Mouse (Mus musculus) left cerebral cortex, postnatal 25 days (tissue): ENCODE measurements around the gene Olfr539. TPM values are rescaled to one million over a fixed set of nuclear protein-coding genes. Genes with fewer than 3 reads are reported as not detected.
"Not testable (repeated sequence)": the region's sequence is repeated elsewhere in the genome, so short reads cannot be mapped to it uniquely, and the experiment has no call there.

ENCODE experiments used
- DNase-seq, 2 experiments: peaks; one replicate each; pipeline ENCODE4 v3.0.0; 2022; ENCODE audit warnings: low spot score in 2 of 2, mixed read lengths in 1 of 2
- intact Hi-C: fragments of 180-260 bp; cut with DNase I; formaldehyde crosslinking; loops from one replicate; pipeline ENCODE4 v1.15.1; 2025
- total RNA-seq, 2 experiments: library from RNA; stranded (reverse); gene quantifications; 2 replicates each; pipeline ENCODE4 v1.2.3; 2021

Olfr539 gene
- total RNA-seq = under 1 TPM; 0.05 to 0.07 TPM

DNA sequence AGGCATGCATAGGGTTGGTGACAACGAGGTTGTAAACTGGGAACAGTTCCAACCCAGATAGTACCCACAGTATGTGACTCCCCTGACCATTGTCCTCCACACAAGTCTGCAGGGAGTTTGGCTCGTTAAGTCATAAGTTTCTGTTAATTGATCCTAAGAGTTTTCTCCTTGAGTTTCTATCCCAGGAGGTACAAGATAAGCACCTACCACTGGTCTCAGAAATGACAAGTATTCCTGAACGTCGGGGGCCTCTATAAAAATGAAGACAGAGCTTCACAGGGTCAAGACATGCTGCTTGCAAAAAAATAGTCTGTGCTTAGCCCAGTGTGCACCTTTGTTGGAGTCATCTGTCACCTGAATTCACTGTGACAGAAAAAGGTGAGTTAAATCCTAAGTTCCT is at the start of gene Olfr539:
Gene Olfr539, plus strand, starts transcription at position 301 of the 400 bp plus-strand sequence.
- DNase-seq = no peak
- intact Hi-C loops = no loop called here

DNA sequence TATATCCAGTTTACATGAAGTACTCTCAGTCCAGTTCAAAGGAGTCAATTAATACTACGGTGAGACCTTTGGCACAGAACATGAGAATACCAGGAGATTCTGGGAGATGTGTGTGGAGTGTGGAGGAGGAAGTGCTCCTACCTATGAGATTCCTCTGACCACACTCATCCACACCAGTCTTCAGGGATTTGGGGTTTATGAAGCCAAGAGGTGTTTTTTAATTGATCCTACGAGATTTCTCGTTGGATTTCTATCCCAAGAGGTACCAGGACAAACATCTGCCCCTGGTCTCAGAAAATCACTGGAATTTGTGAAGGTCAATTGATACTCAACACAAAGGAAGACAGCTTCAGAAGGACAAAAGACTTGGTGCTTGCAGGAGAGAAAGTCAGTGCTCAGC is 31.1 kb upstream of the Olfr539 start, which contains the start of gene Olfr61:
Gene Olfr61, plus strand, starts transcription at position 301 of the 400 bp plus-strand sequence.
- DNase-seq, intact Hi-C loops: not testable (repeated sequence)

DNA sequence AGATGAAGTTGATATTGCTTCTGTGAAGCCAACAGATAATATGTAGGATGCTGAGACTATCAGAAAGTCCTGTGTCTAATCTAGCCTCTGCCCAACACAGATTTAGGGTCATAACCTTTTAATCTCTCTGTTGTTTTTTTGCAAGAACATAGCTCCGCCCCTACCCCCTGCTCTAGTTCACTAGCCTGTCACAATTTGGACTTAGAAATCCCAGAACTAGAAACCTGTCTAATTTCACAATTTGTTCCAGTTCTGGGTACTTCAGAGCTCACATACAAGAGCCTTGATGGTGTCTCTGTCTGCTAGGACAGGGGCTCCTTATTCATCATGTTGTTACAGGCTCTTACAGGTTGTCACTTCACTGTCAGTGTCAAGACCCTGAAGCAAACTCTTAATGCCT is 29.2 kb upstream of the Olfr539 start:
- intact Hi-C loops = no loop called here
- DNase-seq = no peak

DNA sequence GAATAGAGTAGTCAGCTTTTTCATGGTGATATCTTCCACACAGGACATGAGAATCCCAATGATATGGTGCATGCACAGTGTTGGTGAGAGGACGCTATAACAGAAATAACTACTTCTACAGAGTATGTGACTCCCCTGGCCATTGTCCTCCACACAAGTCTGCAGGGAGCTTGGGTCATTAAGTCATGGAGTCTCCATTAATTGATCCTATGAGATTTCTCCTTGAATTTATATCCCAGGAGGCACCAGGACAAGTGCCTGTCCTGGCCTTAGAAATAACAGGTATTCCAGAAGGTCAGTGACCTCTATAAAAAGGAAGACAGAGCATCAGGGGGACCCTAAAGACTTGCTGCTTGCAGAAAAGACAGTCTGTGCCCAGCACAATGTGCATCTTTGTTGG is 13.6 kb upstream of the Olfr539 start, which contains the start of gene Olfr53:
Gene Olfr53, plus strand, starts transcription at position 301 of the 400 bp plus-strand sequence.
- intact Hi-C loops = no loop called here
- DNase-seq = no peak

DNA sequence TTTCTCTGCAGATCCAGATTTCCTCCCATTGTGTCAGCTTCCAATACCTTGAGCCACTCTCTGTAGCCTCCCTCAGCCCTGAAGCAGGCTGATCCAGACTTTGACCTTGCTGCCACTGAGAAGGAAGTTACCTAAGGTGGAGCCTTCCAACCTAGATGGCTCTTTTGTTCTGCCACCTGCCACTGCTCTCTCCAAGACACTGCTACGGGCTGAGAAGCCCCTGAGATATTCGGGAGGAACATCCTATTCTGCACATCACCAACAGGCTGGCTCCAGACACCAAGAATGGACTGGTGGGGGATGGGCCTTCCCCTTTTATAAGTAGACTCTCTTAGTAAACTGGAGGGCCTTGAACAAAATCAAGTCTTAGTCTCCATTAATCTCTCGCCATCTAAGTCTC is 11.0 kb downstream of the Olfr539 start:
- intact Hi-C loops, DNase-seq: not testable (repeated sequence)

DNA sequence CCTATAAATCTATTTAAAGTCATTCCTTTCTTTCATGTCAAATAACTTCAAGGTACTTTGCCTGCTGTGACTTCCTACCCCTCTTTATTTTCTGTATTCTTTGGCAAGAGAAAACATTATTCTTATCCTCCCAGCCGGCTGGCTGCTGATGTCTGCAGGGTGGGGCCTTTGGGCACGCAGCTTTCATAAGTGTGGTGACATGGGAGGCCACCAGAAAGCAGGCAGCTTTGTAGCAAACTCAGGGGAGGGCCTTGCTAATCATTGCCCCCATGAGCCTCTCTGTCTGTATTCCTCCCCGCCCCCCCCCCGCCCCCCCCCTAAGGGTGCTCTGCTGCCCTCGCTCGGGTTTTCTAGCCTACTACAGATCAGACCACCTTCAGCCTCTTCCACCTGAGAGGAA is 16.1 kb downstream of the Olfr539 start:
- DNase-seq = no peak
- intact Hi-C loops = no loop called here

DNA sequence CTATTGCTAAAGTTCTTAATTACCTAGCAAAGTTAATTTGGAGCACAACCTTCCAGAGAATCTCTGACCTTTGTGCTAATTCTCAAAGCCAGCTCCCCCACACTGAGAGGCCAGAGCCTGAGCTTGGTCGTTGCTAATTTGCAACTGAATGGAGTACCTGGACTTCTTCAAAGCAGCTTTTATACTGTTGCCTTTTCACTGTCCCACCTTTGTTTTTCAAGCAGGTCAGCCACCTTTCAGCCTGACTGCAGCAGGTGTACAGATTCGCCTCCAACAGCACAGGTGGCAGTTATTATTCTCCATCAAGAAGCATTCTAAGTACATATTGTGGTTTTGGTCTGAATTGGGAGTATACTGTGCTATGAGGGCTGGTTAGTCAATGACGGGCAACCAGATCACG is 19.9 kb downstream of the Olfr539 start:
- DNase-seq, intact Hi-C loops: not testable (repeated sequence)

DNA sequence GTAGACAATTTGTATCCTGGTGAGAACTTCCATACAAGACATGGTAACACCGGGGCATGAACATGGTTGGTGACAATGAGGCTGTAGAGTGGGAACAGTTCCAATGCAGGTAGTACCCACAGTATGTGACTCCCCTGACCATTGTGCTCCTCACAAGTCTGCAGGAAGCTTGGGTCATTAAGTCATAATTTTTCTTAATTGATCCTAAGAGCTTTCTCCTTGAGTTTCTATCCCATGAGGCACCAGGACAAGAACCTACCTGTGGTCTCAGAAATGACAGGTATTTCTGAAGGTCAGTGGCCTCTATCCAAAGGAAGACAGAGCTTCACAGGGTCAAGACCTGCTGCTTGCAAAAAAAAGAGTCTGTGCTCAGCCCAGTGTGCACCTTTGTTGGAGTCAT is 21.9 kb downstream of the Olfr539 start, which contains the start of gene Olfr45:
Gene Olfr45, plus strand, starts transcription at position 301 of the 400 bp plus-strand sequence.
- intact Hi-C loops = no loop called here
- DNase-seq = no peak

DNA sequence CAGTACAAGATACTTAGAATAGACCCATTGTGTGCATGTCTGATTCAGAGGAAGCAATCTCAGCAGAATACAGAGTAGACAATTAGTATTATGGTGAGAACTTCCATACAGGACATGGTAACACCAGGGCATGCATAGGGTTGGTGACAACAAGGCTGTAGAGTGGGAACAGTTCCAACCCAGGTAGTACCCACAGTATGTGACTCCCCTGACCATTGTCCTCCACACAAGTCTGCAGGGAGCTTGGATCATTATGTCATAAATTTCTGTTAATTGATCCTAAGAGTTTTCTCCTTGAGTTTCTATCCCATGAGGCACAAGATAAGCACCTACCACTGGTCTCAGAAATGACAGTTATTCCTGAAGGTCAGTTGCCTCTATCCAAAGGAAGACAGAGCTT is 37.2 kb downstream of the Olfr539 start, which contains the start of gene Olfr541:
Gene Olfr541, plus strand, starts transcription at position 301 of the 400 bp plus-strand sequence.
- no peak for DNase-seq
- intact Hi-C loops = no loop called here

DNA sequence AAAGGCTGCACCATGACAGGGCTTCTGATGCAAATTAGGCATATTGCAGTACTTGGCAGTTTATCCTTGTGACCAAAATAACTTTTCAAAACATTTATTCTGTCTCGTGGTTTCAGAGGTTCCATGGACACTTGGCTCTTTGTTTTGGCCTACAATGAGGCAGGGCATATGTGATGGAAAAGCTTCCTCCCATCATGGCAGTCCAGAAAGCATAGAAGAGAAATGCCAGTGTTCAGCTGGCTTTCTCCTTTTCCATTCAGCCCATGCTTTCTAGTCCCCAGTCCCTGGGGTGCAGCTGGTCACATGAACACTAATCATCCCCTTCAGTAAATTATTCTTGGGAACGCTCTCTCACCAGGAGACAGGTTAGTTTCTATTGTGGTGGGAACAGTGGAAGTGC is 46.6 kb downstream of the Olfr539 start:
- intact Hi-C loops = no loop called here
- DNase-seq = no peak

DNA sequence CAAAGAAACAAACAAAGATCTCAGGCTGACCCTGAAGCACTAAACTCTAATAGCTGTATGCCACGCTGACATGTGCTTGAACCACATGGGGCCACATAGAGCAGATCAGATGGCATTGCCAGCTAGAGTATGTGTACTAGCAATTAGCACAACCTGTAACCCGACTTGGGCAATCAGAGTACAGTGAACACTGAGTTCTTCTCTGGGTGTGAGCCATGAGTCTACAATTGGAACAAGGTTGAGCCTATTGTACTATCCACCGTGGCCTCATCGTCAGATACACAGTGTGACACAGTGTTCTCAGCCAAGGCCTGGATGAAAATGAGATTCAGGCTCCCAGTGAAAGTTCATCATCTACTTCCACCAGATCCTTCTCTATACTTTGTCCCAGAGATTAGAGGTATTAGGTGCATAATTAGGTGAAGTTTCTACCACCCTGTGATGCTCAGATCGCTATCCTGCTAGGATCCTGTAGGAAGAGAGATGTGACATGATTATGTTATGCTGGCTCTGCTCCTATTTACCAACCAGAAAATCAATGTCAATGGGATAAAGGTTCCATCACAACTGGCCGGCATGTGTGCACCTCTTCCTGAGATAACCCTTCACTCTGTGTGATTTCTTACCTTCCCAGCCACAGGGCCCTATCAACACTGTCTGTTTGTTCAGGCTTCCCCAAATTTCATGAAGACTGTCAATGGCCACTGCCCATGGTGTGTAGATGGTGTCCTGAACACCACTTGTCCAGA is 48.0 kb downstream of the Olfr539 start:
- intact Hi-C loops = no loop called here
- DNase-seq = no peak

DNA sequence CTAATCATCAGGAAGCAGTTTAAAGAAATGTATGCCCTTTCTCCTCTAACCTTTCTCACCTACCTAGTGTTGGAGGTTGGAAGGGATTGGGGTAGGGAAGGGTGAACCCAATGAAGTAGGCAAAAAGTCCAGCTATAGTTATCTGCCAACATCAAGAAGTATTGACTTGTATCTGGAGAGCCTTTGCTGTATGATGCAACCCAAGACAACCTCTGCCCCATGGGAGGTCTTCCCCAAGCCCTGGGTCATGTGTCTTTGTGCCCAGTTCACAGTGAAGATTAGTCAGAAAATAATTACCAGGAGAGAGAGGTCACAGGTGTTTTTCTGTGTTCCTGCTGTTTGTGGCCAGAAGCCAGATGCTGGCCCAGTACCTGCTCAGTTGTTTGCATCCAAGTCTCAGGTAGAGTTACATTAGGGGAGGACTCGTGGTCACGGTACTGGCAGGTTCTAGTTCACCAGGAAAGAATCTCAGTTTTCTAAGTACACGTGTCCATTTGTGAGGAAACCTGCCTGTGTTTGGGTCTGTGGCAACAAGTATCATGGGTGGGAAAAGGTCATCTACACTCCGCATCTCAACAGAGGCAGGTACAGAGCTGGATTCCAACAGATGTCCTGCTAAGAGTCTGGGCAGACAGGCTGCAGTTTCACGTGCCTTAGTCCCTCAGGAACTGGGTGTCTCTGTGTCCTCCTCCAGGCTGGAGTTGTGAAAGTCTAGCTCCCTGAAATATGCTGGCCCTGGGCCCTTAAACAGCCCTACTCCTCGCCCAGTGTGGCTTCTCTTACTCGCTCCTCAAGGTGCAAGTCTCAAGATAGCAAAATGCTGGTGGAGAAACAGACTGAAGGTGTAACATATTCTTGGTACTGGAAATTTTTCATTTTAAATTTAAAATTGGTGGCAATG is 57.7 kb downstream of the Olfr539 start:
- peak in 1 of 2 experiments; percentile 65 for DNase-seq
- intact Hi-C loops = loop anchor here (5.0 kb wide), 2 partner anchors 240 to 550 kb away; no protein-coding TSS in a partner anchor

DNA sequence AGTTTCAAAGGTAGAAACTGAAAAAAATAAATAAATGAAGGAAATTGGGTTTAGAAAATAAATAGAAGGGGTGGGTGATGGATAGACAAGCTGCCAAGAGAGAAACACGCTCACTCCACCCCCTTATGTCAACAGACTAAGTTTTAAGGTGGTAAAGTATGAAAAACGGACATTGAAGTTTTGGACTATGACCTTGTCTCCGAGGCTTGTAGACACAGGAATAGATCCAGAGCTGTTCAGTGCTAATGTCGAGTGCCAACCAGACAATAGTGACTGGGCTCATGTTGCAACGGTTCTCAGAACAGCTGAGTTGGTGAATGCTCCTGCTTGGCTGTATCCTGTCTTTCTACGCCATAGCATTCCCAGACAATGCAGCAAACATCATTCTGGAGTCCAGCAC is 61.4 kb downstream of the Olfr539 start:
- intact Hi-C loops = no loop called here
- no peak for DNase-seq

DNA sequence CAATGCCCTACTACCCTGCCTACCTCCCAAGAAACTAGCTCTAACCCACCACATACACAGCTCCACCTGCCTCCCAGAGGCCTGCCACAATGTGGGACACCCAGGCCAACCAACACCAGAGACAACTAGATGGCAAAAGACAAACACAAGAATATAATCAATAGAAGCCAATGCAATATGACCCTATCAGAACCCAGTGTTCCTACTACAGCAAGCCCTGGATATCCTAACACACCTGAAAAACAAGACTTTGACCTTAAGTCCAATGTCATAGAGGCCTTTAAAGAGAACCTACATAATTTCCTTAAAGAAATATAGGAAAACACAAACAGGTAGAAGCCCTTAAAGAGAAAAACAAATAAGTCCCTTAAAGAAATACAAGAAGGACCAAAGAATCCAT is 65.8 kb downstream of the Olfr539 start:
- intact Hi-C loops = no loop called here
- no peak for DNase-seq

Other genes with a start within 250 kb of the Olfr539 start
- gene Olfr532, start 238.3 kb upstream of the Olfr539 start, total RNA-seq = not detected
- gene Olfr533, start 196.6 kb upstream of the Olfr539 start, total RNA-seq = not detected
- not detected for gene Olfr535, start 175.7 kb upstream of the Olfr539 start, total RNA-seq
- gene Olfr536, start 152.5 kb upstream of the Olfr539 start, total RNA-seq = not detected
- gene Olfr538, start 92.0 kb upstream of the Olfr539 start, total RNA-seq = not detected
- gene Olfr46, start 58.7 kb upstream of the Olfr539 start, total RNA-seq = under 1 TPM in 1 of 2 experiments, not detected in 1; 0.09 TPM
- gene Olfr61, start 31.0 kb upstream of the Olfr539 start, total RNA-seq = not detected
- not detected for gene Olfr53, start 13.5 kb upstream of the Olfr539 start, total RNA-seq
- gene Olfr45, start 22.0 kb downstream of the Olfr539 start, total RNA-seq = not detected
- gene Olfr541, start 37.3 kb downstream of the Olfr539 start, total RNA-seq = not detected
- gene Cyp2e1, start 103.8 kb downstream of the Olfr539 start, total RNA-seq = not detected
- not detected for gene Syce1, start 127.9 kb downstream of the Olfr539 start, total RNA-seq
- gene Zfp941, start 162.2 kb downstream of the Olfr539 start, total RNA-seq = 10 to 100 TPM; 23.6 to 24.7 TPM
- gene Urah, start 175.1 kb downstream of the Olfr539 start, total RNA-seq = 1 to 10 TPM; 2.7 to 4.1 TPM
- not detected for gene Scgb1c1, start 185.6 kb downstream of the Olfr539 start, total RNA-seq
- gene Odf3, start 187.9 kb downstream of the Olfr539 start, total RNA-seq = not detected
- gene Gm45785, start 196.4 kb downstream of the Olfr539 start, total RNA-seq = 1 to 10 TPM; 1.2 to 1.8 TPM
- gene Ric8a, start 197.0 kb downstream of the Olfr539 start, total RNA-seq = 10 to 100 TPM; 66.0 to 70.0 TPM
- gene Bet1l, start 197.6 kb downstream of the Olfr539 start, total RNA-seq = 10 to 100 TPM; 25.9 to 28.1 TPM
- gene Psmd13, start 222.0 kb downstream of the Olfr539 start, total RNA-seq = 100 to 1,000 TPM; 116 TPM
- gene Sirt3, start 222.4 kb downstream of the Olfr539 start, total RNA-seq = 10 to 100 TPM; 77.1 to 78.2 TPM
- gene Cox8b, start 240.5 kb downstream of the Olfr539 start, total RNA-seq = 1 to 10 TPM in 1 of 2 experiments, not detected in 1; 1.2 TPM